Mouse (Mus musculus) limb, embryonic 14.5 days (tissue): ENCODE results near the gene Olfr1382. TPM values are rescaled to one million over a fixed set of nuclear protein-coding genes. Genes with fewer than 3 reads are reported as not detected.
"Not testable (repeated sequence)": the region's sequence is repeated elsewhere in the genome, so short reads cannot be mapped to it uniquely, and the experiment has no call there.

Source experiments
- ATAC-seq: fragments of 200-750 bp; cut with Nextera tagmentation; 2 replicates; pipeline ENCODE4 v1.8.0; 2017; ENCODE audit warnings: low read depth, moderate number of reproducible peaks, moderate TSS enrichment; ENCODE audit not compliant: low FRiP score
- DNase-seq: peaks from one replicate; pipeline ENCODE4 v3.0.0-alpha.2; 2015; ENCODE audit warnings: low spot score
- H3K27ac ChIP-seq: fragments of 300-500 bp; sonication (generic); replicated peaks from 2 replicates; pipeline ENCODE4 v1.5.1; 2014; ENCODE audit warnings: low read depth, mild to moderate bottlenecking, low read length, moderate library complexity, mixed read lengths
- H3K27me3 ChIP-seq: fragments of 300-500 bp; sonication (generic); 2 replicates; pipeline ENCODE4 v1.6.1; 2014; ENCODE audit warnings: low read length, mixed read lengths; ENCODE audit not compliant: control insufficient read depth, insufficient read depth
- H3K36me3 ChIP-seq: fragments of 300-500 bp; sonication (generic); 2 replicates; pipeline ENCODE4 v1.6.1; 2014; ENCODE audit warnings: mild to moderate bottlenecking, low read length, moderate library complexity, mixed read lengths; ENCODE audit not compliant: control insufficient read depth, insufficient read depth
- H3K4me1 ChIP-seq: fragments of 300-500 bp; sonication (generic); 2 replicates; pipeline ENCODE4 v1.6.1; 2014; ENCODE audit warnings: antibody characterized with exemption, low read length, mixed read lengths; ENCODE audit not compliant: control insufficient read depth, insufficient read depth
- H3K4me2 ChIP-seq: fragments of 300-500 bp; sonication (generic); replicated peaks from 2 replicates; pipeline ENCODE4 v1.6.1; 2014; ENCODE audit warnings: low read depth, mild to moderate bottlenecking, low read length, moderate library complexity; ENCODE audit not compliant: severe bottlenecking
- H3K4me3 ChIP-seq: fragments of 300-500 bp; sonication (generic); replicated peaks from 2 replicates; pipeline ENCODE4 v1.5.1; 2014; ENCODE audit warnings: low read length
- H3K9ac ChIP-seq: fragments of 300-500 bp; sonication (generic); 2 replicates; pipeline ENCODE4 v1.6.1; 2014; ENCODE audit warnings: mild to moderate bottlenecking, low read depth, low read length, moderate library complexity; ENCODE audit not compliant: severe bottlenecking
- H3K9me3 ChIP-seq: fragments of 300-500 bp; sonication (generic); 2 replicates; pipeline ENCODE4 v1.6.1; 2016; ENCODE audit warnings: low read length; ENCODE audit not compliant: control insufficient read depth
- POLR2A ChIP-seq: fragments of 200-500 bp; IDR thresholded peaks from 2 replicates; pipeline ENCODE4 v1.8.0; 2012; ENCODE audit warnings: inconsistent platforms, mild to moderate bottlenecking, moderate library complexity, borderline replicate concordance; ENCODE audit not compliant: insufficient read depth, insufficient read length; ENCODE audit errors: extremely low read depth
- WGBS: fragments of 180-500 bp; shearing (Covaris S2); extraction: QIAGEN DNeasy Blood & Tissue Kit; methylation state at CpG from one replicate; pipeline ENCODE4 v1.1.7; 2014; 5-methylcytosine and 5-hydroxymethylcytosine counted together
- polyA plus RNA-seq, 2 experiments: library from polyadenylated mRNA; depleted of rRNA in 1 of 2; stranded (reverse) in 1 of 2; unstranded in 1 of 2; fragments of >200 nt; fragmentation: Nextera tagmentation in 1 of 2; extraction: Ambion mirVana in 1 of 2; gene quantifications; 2 replicates each; pipeline versions ENCODE4 v1.2.1 to v1.2.3; 2012 to 2014

Gene Olfr1382
- polyA plus RNA-seq (2012; rRNA removed), result not detected in 2 replicates
- polyA plus RNA-seq (2014; fragmentation: Nextera tagmentation; extraction: Ambion mirVana), result not detected in 2 replicates

- WGBS, result 80% methylated on average over 3 of the region's 3 CpGs
- ATAC-seq, result no peak
- TF ChIP-seq POLR2A, result no peak
- no peak within 1 kb of the TSS for H3K4me2 ChIP-seq
- H3K36me3 ChIP-seq, result no peaks in the 10 kb centered on the region
- no peak within 1 kb of the TSS for H3K9ac ChIP-seq
- no peak for DNase-seq
- no peaks in the 10 kb centered on the region for H3K27me3 ChIP-seq
- no peak within 1 kb of the TSS for H3K4me3 ChIP-seq
- no peak within 1 kb of the TSS for H3K27ac ChIP-seq
- H3K4me1 ChIP-seq, result no peaks in the 10 kb centered on the region
- H3K9me3 ChIP-seq, result no peaks in the 10 kb centered on the region
Observed at GRCm38 (mm10) chr11:49527947-49528346, at the start of gene Olfr1382. Gene Olfr1382 (plus strand): TSS chr11:49528247.

GRCm38 (mm10) chr11:49485973-49486372, 42.1 kb upstream of the Olfr1382 start:
- no peak for TF ChIP-seq POLR2A
- ATAC-seq, result no peak
- Histone ChIP-seq H3K9me3 (no peaks in the 10 kb centered on the region), H3K27me3 (no peaks in the 10 kb centered on the region), H3K9ac (no peak overlapping the region), H3K27ac (no peak overlapping the region), H3K4me1 (no peaks in the 10 kb centered on the region), H3K36me3 (no peaks in the 10 kb centered on the region), H3K4me3 (no peak overlapping the region), H3K4me2 (no peak overlapping the region)
- 32% methylated on average over 4 of the region's 4 CpGs for WGBS
- no peak for DNase-seq

- H3K9me3 ChIP-seq, H3K27me3 ChIP-seq, DNase-seq, H3K4me2 ChIP-seq, H3K4me3 ChIP-seq, H3K4me1 ChIP-seq, H3K36me3 ChIP-seq, H3K9ac ChIP-seq, H3K27ac ChIP-seq, ATAC-seq: not testable (repeated sequence)
- 90% methylated on average over 1 of the region's 1 CpGs for WGBS
Observed at GRCm38 (mm10) chr11:49488770-49489169, 39.3 kb upstream of the Olfr1382 start, which contains the start of gene Olfr1385. Gene Olfr1385 (plus strand): TSS chr11:49489070.

GRCm38 (mm10) chr11:49518086-49518485, 10.0 kb upstream of the Olfr1382 start:
- Histone ChIP-seq H3K4me2 (no peak overlapping the region), H3K4me1 (no peaks in the 10 kb centered on the region), H3K27ac (no peak overlapping the region), H3K9ac (no peak overlapping the region), H3K4me3 (no peak overlapping the region), H3K36me3 (no peaks in the 10 kb centered on the region), H3K27me3 (no peaks in the 10 kb centered on the region), H3K9me3 (no peaks in the 10 kb centered on the region)
- WGBS, result 66% methylated on average over 5 of the region's 5 CpGs
- TF ChIP-seq POLR2A, result no peak
- no peak for ATAC-seq
- DNase-seq, result no peak

- no peak within 1 kb of the TSS for H3K4me3 ChIP-seq
- H3K9me3 ChIP-seq, result no peaks in the 10 kb centered on the region
- no peak within 1 kb of the TSS for H3K4me2 ChIP-seq
- DNase-seq (no peak), ATAC-seq (no peak)
- no peak within 1 kb of the TSS for H3K9ac ChIP-seq
- no peaks in the 10 kb centered on the region for H3K36me3 ChIP-seq
- no peaks in the 10 kb centered on the region for H3K27me3 ChIP-seq
- no peak within 1 kb of the TSS for H3K27ac ChIP-seq
- no peaks in the 10 kb centered on the region for H3K4me1 ChIP-seq
- TF ChIP-seq POLR2A, result no peak
Observed at GRCm38 (mm10) chr11:49519348-49519747, 8.7 kb upstream of the Olfr1382 start, which contains the start of gene Olfr1383. Gene Olfr1383 (plus strand): TSS chr11:49519648.

- Histone ChIP-seq H3K4me2 (no peak overlapping the region), H3K4me1 (no peaks in the 10 kb centered on the region), H3K27ac (no peak overlapping the region), H3K9me3 (no peaks in the 10 kb centered on the region), H3K36me3 (no peaks in the 10 kb centered on the region), H3K9ac (no peak overlapping the region), H3K27me3 (no peaks in the 10 kb centered on the region), H3K4me3 (no peak overlapping the region)
- no peak for DNase-seq
- ATAC-seq, result no peak
- no peak for TF ChIP-seq POLR2A
Observed at GRCm38 (mm10) chr11:49532761-49533160, 4.7 kb downstream of the Olfr1382 start.

- not testable (repeated sequence) for DNase-seq, H3K27me3 ChIP-seq, H3K4me2 ChIP-seq, H3K36me3 ChIP-seq, H3K9ac ChIP-seq, H3K4me3 ChIP-seq, H3K27ac ChIP-seq, ATAC-seq, H3K9me3 ChIP-seq, H3K4me1 ChIP-seq
- 89% methylated on average over 2 of the region's 2 CpGs for WGBS
Observed at GRCm38 (mm10) chr11:49536631-49537030, 8.6 kb downstream of the Olfr1382 start.

GRCm38 (mm10) chr11:49543149-49543548, 15.1 kb downstream of the Olfr1382 start, which contains the start of gene Olfr1381:
Gene Olfr1381 (plus strand): TSS chr11:49543449.
- not testable (repeated sequence) for H3K27me3 ChIP-seq, DNase-seq, ATAC-seq, H3K9ac ChIP-seq, H3K4me2 ChIP-seq, H3K4me3 ChIP-seq, H3K27ac ChIP-seq, H3K36me3 ChIP-seq, H3K4me1 ChIP-seq, H3K9me3 ChIP-seq
- WGBS, result 81% methylated on average over 3 of the region's 3 CpGs
